Mouse (Mus musculus): Measurements from ENCODE around the gene Eftud2. TPM values are rescaled to one million over a fixed set of nuclear protein-coding genes. Genes with fewer than 3 reads are reported as not detected.

Gene Eftud2
- total and polyA plus RNA-seq, 2 experiments from 2014 or later = 69.8 to 105 TPM

- H3K27me3 ChIP-seq (ENCODE audit: insufficient read depth, low read length) = no peaks in the 10 kb centered on the region
- no peak overlapping the region for H3K4me3 ChIP-seq (ENCODE audit: low read depth, low read length)
- H3K9me3 ChIP-seq (ENCODE audit: low read length) = no peaks in the 10 kb centered on the region
- no peaks in the 10 kb centered on the region for H3K4me1 ChIP-seq (ENCODE audit: insufficient read depth, low read length)
- 87% methylated on average over 9 of the region's 9 CpGs for WGBS
- no peak overlapping the region for H3K4me2 ChIP-seq (ENCODE audit: low read depth, low read length, poor library complexity, severe bottlenecking)
- H3K36me3 ChIP-seq (ENCODE audit: insufficient read depth, low read length) = no peaks in the 10 kb centered on the region
- no peak overlapping the region for H3K9ac ChIP-seq (replicated peaks; ENCODE audit: low read length, poor library complexity, severe bottlenecking)
- DNase-seq (ENCODE audit: low spot score) (no peak), ATAC-seq (ENCODE audit: low FRiP score) (no peak)
- H3K27ac ChIP-seq (ENCODE audit: low read depth, low read length) = no peak overlapping the region
- TF ChIP-seq CTCF (IDR thresholded peaks at IDR 0.05) = no peak
Measured at GRCm38 (mm10) chr11:102915380-102915779, 34.6 kb upstream of the Eftud2 start.

GRCm38 (mm10) chr11:102911376-102911775 is 30.6 kb upstream of the Eftud2 start:
- H3K4me3 ChIP-seq (ENCODE audit: low read depth, low read length) = no peak overlapping the region
- ATAC-seq (ENCODE audit: low FRiP score) = no peak
- no peaks in the 10 kb centered on the region for H3K4me1 ChIP-seq (ENCODE audit: insufficient read depth, low read length)
- no peaks in the 10 kb centered on the region for H3K27me3 ChIP-seq (ENCODE audit: insufficient read depth, low read length)
- no peak overlapping the region for H3K4me2 ChIP-seq (ENCODE audit: low read depth, low read length, poor library complexity, severe bottlenecking)
- H3K9me3 ChIP-seq (ENCODE audit: low read length) = no peaks in the 10 kb centered on the region
- H3K9ac ChIP-seq (replicated peaks; ENCODE audit: low read length, poor library complexity, severe bottlenecking) = no peak overlapping the region
- no peak overlapping the region for H3K27ac ChIP-seq (ENCODE audit: low read depth, low read length)
- TF ChIP-seq CTCF (IDR thresholded peaks at IDR 0.05) = no peak
- no peaks in the 10 kb centered on the region for H3K36me3 ChIP-seq (ENCODE audit: insufficient read depth, low read length)
- 70% methylated on average over 7 of the region's 7 CpGs for WGBS
- DNase-seq (ENCODE audit: low spot score) = no peak

- Histone ChIP-seq H3K36me3 (ENCODE audit: insufficient read depth, low read length) (no peaks in the 10 kb centered on the region), H3K4me2 (ENCODE audit: low read depth, low read length, poor library complexity, severe bottlenecking) (no peak overlapping the region), H3K4me1 (ENCODE audit: insufficient read depth, low read length) (no peaks in the 10 kb centered on the region), H3K9me3 (ENCODE audit: low read length) (no peaks in the 10 kb centered on the region), H3K27me3 (ENCODE audit: insufficient read depth, low read length) (no peaks in the 10 kb centered on the region), H3K27ac (ENCODE audit: low read depth, low read length) (no peak overlapping the region), H3K9ac (replicated peaks; ENCODE audit: low read length, poor library complexity, severe bottlenecking) (no peak overlapping the region), H3K4me3 (ENCODE audit: low read depth, low read length) (no peak overlapping the region)
- 80% methylated on average over 7 of the region's 7 CpGs for WGBS
- ATAC-seq (ENCODE audit: low FRiP score) = no peak
- DNase-seq (ENCODE audit: low spot score) = no peak
- TF ChIP-seq CTCF (IDR thresholded peaks at IDR 0.05) = no peak
Measured at GRCm38 (mm10) chr11:102903654-102904053, 22.9 kb upstream of the Eftud2 start.

GRCm38 (mm10) chr11:102902107-102902506 is 21.3 kb upstream of the Eftud2 start:
- Histone ChIP-seq H3K36me3 (ENCODE audit: insufficient read depth, low read length) (no peaks in the 10 kb centered on the region), H3K4me3 (ENCODE audit: low read depth, low read length) (no peak overlapping the region), H3K27me3 (ENCODE audit: insufficient read depth, low read length) (no peaks in the 10 kb centered on the region), H3K4me1 (ENCODE audit: insufficient read depth, low read length) (no peaks in the 10 kb centered on the region), H3K27ac (ENCODE audit: low read depth, low read length) (no peak overlapping the region), H3K4me2 (ENCODE audit: low read depth, low read length, poor library complexity, severe bottlenecking) (no peak overlapping the region), H3K9me3 (ENCODE audit: low read length) (no peaks in the 10 kb centered on the region), H3K9ac (replicated peaks; ENCODE audit: low read length, poor library complexity, severe bottlenecking) (no peak overlapping the region)
- ATAC-seq (ENCODE audit: low FRiP score) = no peak
- DNase-seq (ENCODE audit: low spot score) = no peak
- no peak for TF ChIP-seq CTCF (IDR thresholded peaks at IDR 0.05)
- WGBS = 83% methylated on average over 5 of the region's 5 CpGs

DNA sequence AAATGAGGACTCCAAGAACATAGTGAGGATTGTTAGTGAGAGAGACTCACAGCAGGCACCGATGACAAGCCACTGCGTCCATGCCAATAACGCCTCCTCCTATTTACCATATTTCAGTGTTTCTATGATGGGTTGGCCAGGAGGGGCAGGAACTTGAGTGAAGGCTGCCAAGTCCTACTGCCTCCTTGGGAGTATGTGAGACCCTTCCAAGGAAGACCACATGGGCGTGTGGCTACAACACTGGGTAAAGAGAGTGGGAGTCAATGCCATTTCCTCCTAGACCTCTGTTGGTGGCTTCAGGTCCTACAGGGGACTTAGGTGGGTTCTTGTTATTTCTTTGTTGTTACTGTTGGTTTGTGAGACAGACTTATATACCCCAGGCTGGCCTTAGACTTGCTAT is 20.4 kb upstream of the Eftud2 start:
- Histone ChIP-seq H3K9me3 (ENCODE audit: low read length) (no peaks in the 10 kb centered on the region), H3K4me1 (ENCODE audit: insufficient read depth, low read length) (no peaks in the 10 kb centered on the region), H3K4me3 (ENCODE audit: low read depth, low read length) (no peak overlapping the region), H3K9ac (replicated peaks; ENCODE audit: low read length, poor library complexity, severe bottlenecking) (no peak overlapping the region), H3K4me2 (ENCODE audit: low read depth, low read length, poor library complexity, severe bottlenecking) (no peak overlapping the region), H3K27ac (ENCODE audit: low read depth, low read length) (no peak overlapping the region), H3K27me3 (ENCODE audit: insufficient read depth, low read length) (no peaks in the 10 kb centered on the region), H3K36me3 (ENCODE audit: insufficient read depth, low read length) (no peaks in the 10 kb centered on the region)
- DNase-seq (ENCODE audit: low spot score) (no peak), ATAC-seq (ENCODE audit: low FRiP score) (no peak)
- no peak for TF ChIP-seq CTCF (IDR thresholded peaks at IDR 0.05)
- 51% methylated on average over 4 of the region's 4 CpGs for WGBS

DNA sequence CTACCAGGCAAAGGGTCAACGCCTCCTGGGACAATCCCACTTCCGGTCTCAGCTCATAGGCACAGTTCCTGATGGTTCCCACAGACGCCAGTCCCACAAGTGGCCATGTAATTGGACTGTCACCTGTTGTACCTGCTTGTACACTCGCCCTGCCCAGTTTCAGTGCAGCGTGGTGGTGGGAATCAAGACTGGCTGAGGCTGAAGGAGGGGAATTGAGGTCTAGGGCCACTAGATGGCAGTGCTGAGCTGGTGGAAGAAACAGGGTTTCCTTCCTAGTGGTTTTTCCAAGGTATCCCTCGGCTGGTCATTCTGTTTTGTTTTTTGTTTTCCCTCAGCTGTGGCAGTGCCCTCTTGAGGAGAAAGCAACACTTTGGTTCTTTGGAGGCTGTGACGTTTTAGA is 20.0 kb upstream of the Eftud2 start, which contains the start of gene Gfap:
TSS of gene Gfap (minus strand) at position 150 of the 400 bp plus-strand sequence.
- Histone ChIP-seq H3K4me3 (ENCODE audit: low read depth, low read length) (no peak within 1 kb of the TSS), H3K9ac (replicated peaks; ENCODE audit: low read length, poor library complexity, severe bottlenecking) (no peak within 1 kb of the TSS), H3K4me2 (ENCODE audit: low read depth, low read length, poor library complexity, severe bottlenecking) (no peak within 1 kb of the TSS), H3K27me3 (ENCODE audit: insufficient read depth, low read length) (no peaks in the 10 kb centered on the region), H3K4me1 (ENCODE audit: insufficient read depth, low read length) (no peaks in the 10 kb centered on the region), H3K27ac (ENCODE audit: low read depth, low read length) (no peak within 1 kb of the TSS), H3K9me3 (ENCODE audit: low read length) (no peaks in the 10 kb centered on the region), H3K36me3 (ENCODE audit: insufficient read depth, low read length) (no peaks in the 10 kb centered on the region)
- 10% methylated on average over 7 of the region's 7 CpGs for WGBS
- peak; percentile 99 for TF ChIP-seq CTCF (IDR thresholded peaks at IDR 0.05)
- peak; percentile 18; the same call in 1 of the 2 replicates for ATAC-seq (ENCODE audit: low FRiP score)
- DNase-seq (ENCODE audit: low spot score) = peak; percentile 92
